Mouse (Mus musculus) neural tube, embryonic 13.5 days (tissue): Measurements from ENCODE around the gene Mylk4. TPM values are rescaled to one million over a fixed set of nuclear protein-coding genes. Genes with fewer than 3 reads are reported as not detected.

Experiments used
- ATAC-seq: fragments of 200-750 bp; cut with Nextera tagmentation; 2 replicates; pipeline ENCODE4 v1.8.0; 2017; ENCODE audit warnings: low read depth, mild to moderate bottlenecking, moderate TSS enrichment, moderate library complexity
- H3K27ac ChIP-seq: fragments of 300-500 bp; sonication (generic); replicated peaks from 2 replicates; pipeline ENCODE4 v1.5.1; 2015; ENCODE audit warnings: moderate library complexity, mild to moderate bottlenecking, inconsistent platforms
- H3K27me3 ChIP-seq: fragments of 300-500 bp; sonication (generic); 2 replicates; pipeline ENCODE4 v1.6.1; 2015; ENCODE audit warnings: mild to moderate bottlenecking, inconsistent platforms
- H3K36me3 ChIP-seq: fragments of 300-500 bp; sonication (generic); 2 replicates; pipeline ENCODE4 v1.6.1; 2015; ENCODE audit warnings: mild to moderate bottlenecking, inconsistent platforms
- H3K4me1 ChIP-seq: fragments of 300-500 bp; sonication (generic); replicated peaks from 2 replicates; pipeline ENCODE4 v1.6.1; 2015; ENCODE audit warnings: inconsistent platforms
- H3K4me2 ChIP-seq: fragments of 300-500 bp; sonication (generic); 2 replicates; pipeline ENCODE4 v1.6.1; 2015; ENCODE audit warnings: inconsistent platforms, mild to moderate bottlenecking, moderate library complexity
- H3K4me3 ChIP-seq: fragments of 300-500 bp; sonication (generic); 2 replicates; pipeline ENCODE4 v1.5.1; 2015; ENCODE audit warnings: mild to moderate bottlenecking, inconsistent platforms
- H3K9ac ChIP-seq: fragments of 300-500 bp; sonication (generic); 2 replicates; pipeline ENCODE4 v1.6.1; 2015; ENCODE audit warnings: moderate library complexity, mild to moderate bottlenecking, inconsistent platforms
- H3K9me3 ChIP-seq: fragments of 300-500 bp; sonication (generic); 2 replicates; pipeline ENCODE4 v1.6.1; 2016; ENCODE audit warnings: inconsistent platforms
- WGBS: fragments of 180-500 bp; shearing (Covaris S2); methylation state at CpG from one replicate; pipeline ENCODE4 v1.1.7; 2015; 5-methylcytosine and 5-hydroxymethylcytosine counted together
- polyA plus RNA-seq: library from polyadenylated mRNA; unstranded; fragments of >200 nt; fragmentation: Nextera tagmentation; extraction: Ambion mirVana; gene quantifications from 2 replicates; pipeline ENCODE4 v1.2.1, GENCODE M21; 2015

Gene Mylk4
- polyA plus RNA-seq, 1 experiment from 2014 or later, result 0.10 TPM

GRCm38 (mm10) chr13:32787584-32787983, 3.8 kb upstream of the Mylk4 start:
- Histone ChIP-seq H3K27ac (no peak overlapping the region), H3K4me1 (no peaks in the 10 kb centered on the region), H3K4me2 (no peak overlapping the region), H3K36me3 (no peaks in the 10 kb centered on the region), H3K27me3 (no peaks in the 10 kb centered on the region), H3K4me3 (no peak overlapping the region), H3K9ac (no peak overlapping the region), H3K9me3 (no peaks in the 10 kb centered on the region)
- no peak for ATAC-seq
- WGBS, result 86% methylated on average over 2 of the region's 2 CpGs

DNA sequence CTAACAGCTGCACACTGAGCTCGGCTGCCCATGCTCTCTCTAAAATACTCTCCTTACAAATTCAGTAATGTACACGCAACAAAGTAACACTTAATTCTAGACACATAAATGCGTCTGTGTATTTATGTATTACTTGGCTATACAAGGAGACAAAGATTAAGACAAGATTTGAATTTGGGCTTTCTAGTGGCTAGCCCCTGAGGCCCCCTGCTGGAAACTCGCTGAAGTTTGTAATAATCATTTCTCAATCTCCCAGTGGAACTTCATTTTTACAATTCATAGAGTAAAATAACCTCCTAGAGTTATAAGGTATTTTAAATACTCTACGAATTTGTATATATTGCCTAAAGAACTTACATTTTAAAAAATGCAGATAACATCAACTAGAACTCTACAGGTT, 699 bp downstream of the Mylk4 start:
- Histone ChIP-seq H3K9me3 (no peaks in the 10 kb centered on the region), H3K27ac (no peak overlapping the region), H3K4me1 (no peaks in the 10 kb centered on the region), H3K9ac (no peak overlapping the region), H3K36me3 (no peaks in the 10 kb centered on the region), H3K4me3 (no peak overlapping the region), H3K27me3 (no peaks in the 10 kb centered on the region), H3K4me2 (no peak overlapping the region)
- no peak for ATAC-seq
- 68% methylated on average over 5 of the region's 5 CpGs for whole genome bisulfite sequencing

GRCm38 (mm10) chr13:32778861-32779260, 4.9 kb downstream of the Mylk4 start:
- no peaks in the 10 kb centered on the region for H3K27me3 ChIP-seq
- no peaks in the 10 kb centered on the region for H3K4me1 ChIP-seq
- ATAC-seq, result no peak
- no peak overlapping the region for H3K4me2 ChIP-seq
- no peak overlapping the region for H3K9ac ChIP-seq
- H3K36me3 ChIP-seq, result no peaks in the 10 kb centered on the region
- 73% methylated on average over 3 of the region's 3 CpGs for WGBS
- no peak overlapping the region for H3K4me3 ChIP-seq
- no peaks in the 10 kb centered on the region for H3K9me3 ChIP-seq
- no peak overlapping the region for H3K27ac ChIP-seq

GRCm38 (mm10) chr13:32776350-32776749, 7.4 kb downstream of the Mylk4 start:
- H3K36me3 ChIP-seq, result no peaks in the 10 kb centered on the region
- H3K27ac ChIP-seq, result no peak overlapping the region
- no peak for ATAC-seq
- WGBS, result 90% methylated on average over 10 of the region's 10 CpGs
- no peak overlapping the region for H3K9ac ChIP-seq
- no peak overlapping the region for H3K4me3 ChIP-seq
- no peaks in the 10 kb centered on the region for H3K4me1 ChIP-seq
- no peaks in the 10 kb centered on the region for H3K9me3 ChIP-seq
- no peaks in the 10 kb centered on the region for H3K27me3 ChIP-seq
- no peak overlapping the region for H3K4me2 ChIP-seq

DNA sequence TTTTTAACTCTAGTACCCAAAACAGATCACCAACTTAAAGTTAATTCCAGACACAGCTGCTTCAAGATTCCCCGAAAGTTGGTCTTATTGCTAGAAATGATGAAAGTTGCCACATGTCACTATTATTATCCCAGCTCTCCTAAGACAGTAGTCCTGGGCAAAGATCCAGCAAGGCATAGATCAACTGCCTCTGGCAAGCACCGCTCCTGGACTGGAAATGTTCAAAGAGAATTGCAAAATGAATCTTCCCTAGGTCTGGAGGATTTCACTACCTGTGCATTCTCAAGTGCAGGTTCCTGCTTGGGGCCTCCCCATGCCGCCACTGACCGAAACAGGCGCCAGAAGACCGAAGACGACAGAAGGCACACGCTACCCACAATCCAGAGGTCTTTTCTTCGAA, 7.9 kb downstream of the Mylk4 start:
- H3K9ac ChIP-seq, result no peak overlapping the region
- no peak overlapping the region for H3K27ac ChIP-seq
- H3K4me2 ChIP-seq, result no peak overlapping the region
- 86% methylated on average over 9 of the region's 9 CpGs for WGBS
- no peaks in the 10 kb centered on the region for H3K4me1 ChIP-seq
- H3K9me3 ChIP-seq, result no peaks in the 10 kb centered on the region
- no peaks in the 10 kb centered on the region for H3K27me3 ChIP-seq
- no peak for ATAC-seq
- H3K36me3 ChIP-seq, result no peaks in the 10 kb centered on the region
- no peak overlapping the region for H3K4me3 ChIP-seq

DNA sequence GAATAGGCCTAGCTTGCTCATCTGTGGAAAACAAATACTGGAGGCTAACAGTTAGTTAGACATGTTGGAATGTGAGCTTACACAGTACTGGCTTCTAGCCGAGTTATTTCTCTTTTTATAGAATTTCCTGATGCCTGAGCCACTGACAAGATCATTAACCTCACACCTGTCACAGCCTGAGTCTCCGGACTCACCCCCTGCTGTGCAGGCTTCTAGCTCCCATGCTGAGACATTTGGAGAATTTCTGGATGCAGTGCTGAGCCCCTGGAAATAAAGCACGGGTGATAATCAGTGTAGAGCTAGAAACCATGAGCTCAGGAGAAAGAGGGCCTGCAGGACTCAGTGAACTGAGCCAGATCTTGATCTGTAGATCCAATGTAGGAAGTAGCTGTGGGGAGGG, 13.8 kb downstream of the Mylk4 start:
- WGBS, result 19% methylated on average over 3 of the region's 3 CpGs
- no peak for ATAC-seq

DNA sequence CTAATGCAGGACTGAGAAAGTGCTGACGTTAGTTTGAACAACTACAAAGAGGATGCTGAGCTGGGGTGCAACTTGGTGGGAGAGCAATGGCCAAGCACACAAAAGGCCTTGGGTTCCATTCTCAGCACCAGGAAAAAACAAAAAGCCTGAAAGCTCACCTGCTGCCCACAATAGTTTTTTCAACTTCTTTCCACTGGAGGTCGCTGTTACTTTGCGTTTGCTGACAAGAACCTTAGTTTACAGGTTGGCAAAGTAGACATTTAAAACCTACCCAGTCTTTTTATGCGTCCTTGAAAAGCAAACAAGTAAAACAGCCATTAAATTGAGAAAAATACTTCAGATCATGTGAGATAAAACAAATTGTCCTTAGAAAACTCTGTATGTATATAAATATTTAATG, 15.7 kb downstream of the Mylk4 start:
- H3K36me3 ChIP-seq, result no peaks in the 10 kb centered on the region
- H3K4me3 ChIP-seq, result no peak overlapping the region
- H3K9ac ChIP-seq, result no peak overlapping the region
- no peak for ATAC-seq
- H3K4me2 ChIP-seq, result no peak overlapping the region
- no peaks in the 10 kb centered on the region for H3K27me3 ChIP-seq
- no peaks in the 10 kb centered on the region for H3K9me3 ChIP-seq
- no peak overlapping the region for H3K27ac ChIP-seq
- 12% methylated on average over 4 of the region's 4 CpGs for WGBS
- no peaks in the 10 kb centered on the region for H3K4me1 ChIP-seq

More for the DNA sequence above, 13.8 kb downstream of the Mylk4 start:
- no peak overlapping the region for H3K9ac ChIP-seq
- no peaks in the 10 kb centered on the region for H3K27me3 ChIP-seq
- H3K36me3 ChIP-seq, result no peaks in the 10 kb centered on the region
- no peaks in the 10 kb centered on the region for H3K9me3 ChIP-seq
- no peak overlapping the region for H3K4me2 ChIP-seq
- H3K4me3 ChIP-seq, result no peak overlapping the region
- no peak overlapping the region for H3K27ac ChIP-seq
- H3K4me1 ChIP-seq, result no peaks in the 10 kb centered on the region

GRCm38 (mm10) chr13:32764448-32764847, 19.3 kb downstream of the Mylk4 start:
- WGBS, result 40% methylated on average over 7 of the region's 7 CpGs
- no peak for ATAC-seq
- no peaks in the 10 kb centered on the region for H3K36me3 ChIP-seq
- H3K4me1 ChIP-seq, result no peaks in the 10 kb centered on the region
- no peaks in the 10 kb centered on the region for H3K9me3 ChIP-seq
- no peaks in the 10 kb centered on the region for H3K27me3 ChIP-seq
- H3K27ac ChIP-seq, result no peak overlapping the region
- no peak overlapping the region for H3K4me3 ChIP-seq
- H3K9ac ChIP-seq, result no peak overlapping the region
- no peak overlapping the region for H3K4me2 ChIP-seq

GRCm38 (mm10) chr13:32763141-32763540, 20.6 kb downstream of the Mylk4 start:
- H3K9me3 ChIP-seq, result no peaks in the 10 kb centered on the region
- 90% methylated on average over 3 of the region's 3 CpGs for WGBS
- H3K4me3 ChIP-seq, result no peak overlapping the region
- H3K4me2 ChIP-seq, result no peak overlapping the region
- no peak overlapping the region for H3K27ac ChIP-seq
- H3K36me3 ChIP-seq, result no peaks in the 10 kb centered on the region
- no peaks in the 10 kb centered on the region for H3K4me1 ChIP-seq
- no peaks in the 10 kb centered on the region for H3K27me3 ChIP-seq
- ATAC-seq, result no peak
- no peak overlapping the region for H3K9ac ChIP-seq

DNA sequence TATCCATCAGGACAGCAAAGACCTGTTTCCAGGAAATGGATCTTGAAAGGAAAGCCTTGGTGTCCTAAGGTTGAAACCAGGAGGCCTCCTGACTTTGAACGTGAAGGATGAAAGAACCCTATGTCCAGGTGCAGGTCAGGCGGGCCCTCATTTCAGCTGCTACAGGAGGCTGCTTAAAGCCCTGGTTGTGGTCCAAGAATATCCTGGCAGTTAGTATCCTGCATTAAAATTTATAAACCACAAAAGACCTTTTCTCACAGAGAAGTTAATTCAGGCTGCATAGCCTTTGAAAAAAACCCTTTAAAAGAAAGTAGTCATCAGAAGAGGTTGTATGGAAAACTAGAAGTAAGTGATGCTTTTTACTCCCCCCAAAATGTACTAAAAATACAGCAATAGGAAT, 23.0 kb downstream of the Mylk4 start:
- H3K36me3 ChIP-seq, result no peaks in the 10 kb centered on the region
- H3K4me1 ChIP-seq, result no peaks in the 10 kb centered on the region
- H3K9me3 ChIP-seq, result no peaks in the 10 kb centered on the region
- no peak overlapping the region for H3K9ac ChIP-seq
- no peak overlapping the region for H3K4me2 ChIP-seq
- ATAC-seq, result no peak
- WGBS, result 89% methylated on average over 2 of the region's 2 CpGs
- H3K27me3 ChIP-seq, result no peaks in the 10 kb centered on the region
- no peak overlapping the region for H3K27ac ChIP-seq
- no peak overlapping the region for H3K4me3 ChIP-seq

- Histone ChIP-seq H3K4me1 (no peaks in the 10 kb centered on the region), H3K27ac (no peak overlapping the region), H3K36me3 (no peaks in the 10 kb centered on the region), H3K4me2 (no peak overlapping the region), H3K9me3 (no peaks in the 10 kb centered on the region), H3K27me3 (no peaks in the 10 kb centered on the region), H3K4me3 (no peak overlapping the region), H3K9ac (no peak overlapping the region)
- no peak for ATAC-seq
- WGBS, result 17% methylated on average over 4 of the region's 4 CpGs
Observed at GRCm38 (mm10) chr13:32759036-32759435, 24.7 kb downstream of the Mylk4 start.

- 32% methylated on average over 4 of the region's 4 CpGs for WGBS
Observed at GRCm38 (mm10) chr13:32752066-32752657, 31.6 kb downstream of the Mylk4 start.

GRCm38 (mm10) chr13:32750507-32750906, 33.2 kb downstream of the Mylk4 start:
- no peak overlapping the region for H3K27ac ChIP-seq
- H3K9me3 ChIP-seq, result no peaks in the 10 kb centered on the region
- H3K4me3 ChIP-seq, result no peak overlapping the region
- no peak overlapping the region for H3K4me2 ChIP-seq
- ATAC-seq, result no peak
- H3K27me3 ChIP-seq, result no peaks in the 10 kb centered on the region
- H3K4me1 ChIP-seq, result no peaks in the 10 kb centered on the region
- no peaks in the 10 kb centered on the region for H3K36me3 ChIP-seq
- H3K9ac ChIP-seq, result no peak overlapping the region
- WGBS, result 91% methylated on average over 1 of the region's 1 CpGs

More at GRCm38 (mm10) chr13:32752066-32752657, 31.6 kb downstream of the Mylk4 start:
- no peak overlapping the region for H3K27ac ChIP-seq
- no peak overlapping the region for H3K4me3 ChIP-seq
- no peaks in the 10 kb centered on the region for H3K9me3 ChIP-seq
- H3K4me1 ChIP-seq, result no peaks in the 10 kb centered on the region
- H3K27me3 ChIP-seq, result no peaks in the 10 kb centered on the region
- ATAC-seq, result no peak
- no peak overlapping the region for H3K4me2 ChIP-seq
- H3K9ac ChIP-seq, result no peak overlapping the region
- no peaks in the 10 kb centered on the region for H3K36me3 ChIP-seq
